ENCODE assay signal across 23 mouse cellular contexts in the genomic region with DNA sequence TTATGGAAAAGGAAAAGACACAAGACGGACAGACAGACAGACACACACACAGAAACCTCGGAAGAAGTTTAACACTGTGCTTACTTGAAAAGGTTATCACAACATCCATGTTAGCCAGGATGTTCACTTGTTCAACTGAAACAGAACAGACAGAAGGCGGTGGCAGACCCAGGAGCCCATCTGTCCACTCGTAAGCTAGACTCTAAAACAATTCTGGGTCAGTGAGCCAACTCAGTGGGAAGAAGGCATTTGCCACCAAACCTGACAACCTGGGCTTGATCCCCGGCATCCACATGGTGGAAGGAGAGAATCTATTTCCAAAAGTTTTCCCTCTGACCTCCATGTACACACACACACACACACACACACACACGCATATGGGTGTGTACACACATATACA.
"Had no signal": no experiment of that assay in that cellular context is flagged by ENCODE, and none has a peak within 500 bp of the region (broad histone marks: within the 10 kb centered on the region; RNA-seq: fewer than 3 reads in every experiment).

No protein-coding gene starts in this region.

- H3K4me3 ChIP-seq: kidney, embryonic 15.5 days; limb, embryonic 12.5 days; limb, embryonic 15.5 days; liver, embryonic 12.5 days; liver, embryonic 15.5 days; lung, embryonic 15.5 days; midbrain, embryonic 12.5 days; midbrain, embryonic 15.5 days; neural tube, embryonic 12.5 days; neural tube, embryonic 15.5 days had no signal

- H3K27ac ChIP-seq: kidney, embryonic 15.5 days; limb, embryonic 12.5 days; limb, embryonic 15.5 days; liver, embryonic 12.5 days; liver, embryonic 15.5 days; lung, embryonic 15.5 days; midbrain, embryonic 12.5 days; midbrain, embryonic 15.5 days; neural tube, embryonic 12.5 days; neural tube, embryonic 15.5 days; stomach, postnatal 0 days had no signal

- H3K4me1 ChIP-seq: limb, embryonic 12.5 days; neural tube, embryonic 15.5 days had no signal

- DNase-seq: kidney, postnatal 10 days; kidney, postnatal 36 days; left cerebral cortex, postnatal 4 days; lung, adult 18-20 months; lung, postnatal 14 days; lung, postnatal 4 days; right cerebral cortex, adult 18-20 months; right cerebral cortex, postnatal 14 days; right cerebral cortex, postnatal 4 days; thymus, adult 2 months; thymus, postnatal 14 days; thymus, postnatal 4 days had no signal

- H3K27me3 ChIP-seq: kidney, embryonic 15.5 days; limb, embryonic 15.5 days; lung, embryonic 15.5 days; midbrain, embryonic 15.5 days; neural tube, embryonic 12.5 days; neural tube, embryonic 15.5 days had no signal

- ATAC-seq: liver, embryonic 12.5 days; midbrain, embryonic 15.5 days had no signal

- H3K9me3 ChIP-seq: kidney, embryonic 15.5 days; limb, embryonic 12.5 days; limb, embryonic 15.5 days; liver, embryonic 12.5 days; liver, embryonic 15.5 days; lung, embryonic 15.5 days; midbrain, embryonic 12.5 days; midbrain, embryonic 15.5 days; neural tube, embryonic 12.5 days; neural tube, embryonic 15.5 days had no signal
